Mouse (Mus musculus): Measurements from ENCODE around the gene Gm20479. TPM values are rescaled to one million over a fixed set of nuclear protein-coding genes. Genes with fewer than 3 reads are reported as not detected.
A peak's percentile ranks its signal among the peaks of the same experiment; 100 is the strongest.

Gene Gm20479
- total and polyA plus RNA-seq, 3 experiments = 2.7 TPM; not detected in 2

GRCm38 (mm10) chr7:27396184-27397047 is 39.2 kb upstream of the Gm20479 start:
- peak; percentile 56 for DNase-seq (ENCODE audit: low read depth, low spot score)
- no peak overlapping the region for H3K9ac ChIP-seq (ENCODE audit: control insufficient read depth, low read depth, low read length, poor library complexity, severe bottlenecking)
- H3K79me2 ChIP-seq (ENCODE audit: control insufficient read depth, insufficient read depth, low read length, poor library complexity) = no peaks in the 10 kb centered on the region
- 0 out of 4 replicates have a peak, but pooled peaks cover 0 to 3% of the 10 kb centered on the region in 2 experiments for H3K4me1 ChIP-seq (ENCODE audit: control insufficient read depth in 1 of 2, insufficient read depth in 2 of 2, low read length in 2 of 2)
- no peaks in the 10 kb centered on the region; a peak in 1 of 4 replicates for H3K27me3 ChIP-seq (ENCODE audit: control insufficient read depth in 1 of 2, insufficient read depth in 2 of 2, low read length in 2 of 2)
- no peak overlapping the region for H3K27ac ChIP-seq (ENCODE audit: control insufficient read depth, low read depth, low read length)
- no peak for TF ChIP-seq MEF2A (IDR thresholded peaks at IDR 0.05; ENCODE audit: extremely low read depth, insufficient replicate concordance, low read depth, low read length, poor library complexity, severe bottlenecking)
- TF ChIP-seq MXI1 (IDR thresholded peaks at IDR 0.05; ENCODE audit: low read depth, low read length) = peak; percentile 60
- peak; percentile 76 for TF ChIP-seq MAZ (IDR thresholded peaks at IDR 0.05; ENCODE audit: low read depth, low read length)
- TF ChIP-seq CTCF (IDR thresholded peaks at IDR 0.05 in 2 of 3, conservative IDR thresholded peaks at IDR 0.05 in 1 of 3; ENCODE audit: control insufficient read depth in 1 of 3, insufficient read depth in 1 of 3, low read depth in 2 of 3, low read length in 3 of 3, poor library complexity in 1 of 3, severe bottlenecking in 1 of 3) = 0 out of 6 replicates have a peak, but pooled peaks of 1 of the 3 experiments have one; percentile 26
- TF ChIP-seq SMC3 (IDR thresholded peaks at IDR 0.05; ENCODE audit: low read depth, low read length) = no peak
- TF ChIP-seq CHD2 (IDR thresholded peaks at IDR 0.05; ENCODE audit: low read length) = peak; percentile 26
- TF ChIP-seq E2F4 (IDR thresholded peaks at IDR 0.05; ENCODE audit: borderline replicate concordance, low read depth, low read length) = no peak
- TF ChIP-seq RCOR1 (IDR thresholded peaks at IDR 0.05; ENCODE audit: low read depth, low read length) = no peak
- peak; percentile 88 for TF ChIP-seq SIN3A (IDR thresholded peaks at IDR 0.05; ENCODE audit: low read length)
- no peak for TF ChIP-seq USF2 (IDR thresholded peaks at IDR 0.05; ENCODE audit: borderline replicate concordance in 1 of 2, insufficient read depth in 1 of 2, low read depth in 1 of 2, low read length in 2 of 2)
- TF ChIP-seq GATA1 (IDR thresholded peaks at IDR 0.05; ENCODE audit: low read depth, low read length) = no peak
- TF ChIP-seq RAD21 (IDR thresholded peaks at IDR 0.05; ENCODE audit: low read depth, low read length) = no peak
- no peak for TF ChIP-seq USF1 (IDR thresholded peaks at IDR 0.05; ENCODE audit: low read depth, low read length)
- no peak for TF ChIP-seq UBTF (IDR thresholded peaks at IDR 0.05; ENCODE audit: borderline replicate concordance, insufficient read depth, low read depth, low read length)
- H3K4me3 ChIP-seq (ENCODE audit: control insufficient read depth in 1 of 2, insufficient read depth in 1 of 2, low read depth in 2 of 2, low read length in 2 of 2) = peak overlapping the region; percentile 17 to 27; a peak in 3 of 4 replicates
- H3K36me3 ChIP-seq (ENCODE audit: control insufficient read depth in 1 of 2, insufficient read depth in 2 of 2, low read length in 2 of 2) = peaks cover 0 to 2% of the 10 kb centered on the region in 2 experiments; a peak in 1 of 4 replicates
- H3K9me3 ChIP-seq (replicated peaks; ENCODE audit: insufficient read depth, low read length) = no peaks in the 10 kb centered on the region

GRCm38 (mm10) chr7:27395521-27396183 is 38.4 kb upstream of the Gm20479 start:
- H3K4me3 ChIP-seq (ENCODE audit: control insufficient read depth in 1 of 2, insufficient read depth in 1 of 2, low read depth in 2 of 2, low read length in 2 of 2) = no peak overlapping the region
- no peaks in the 10 kb centered on the region; a peak in 1 of 4 replicates for H3K27me3 ChIP-seq (ENCODE audit: control insufficient read depth in 1 of 2, insufficient read depth in 2 of 2, low read length in 2 of 2)
- TF ChIP-seq ELF1 (IDR thresholded peaks at IDR 0.05; ENCODE audit: low read depth, low read length) (no peak), CTCF (IDR thresholded peaks at IDR 0.05 in 2 of 3, conservative IDR thresholded peaks at IDR 0.05 in 1 of 3; ENCODE audit: control insufficient read depth in 1 of 3, insufficient read depth in 1 of 3, low read depth in 2 of 3, low read length in 3 of 3, poor library complexity in 1 of 3, severe bottlenecking in 1 of 3) (no peak), GATA1 (IDR thresholded peaks at IDR 0.05; ENCODE audit: low read depth, low read length) (no peak), MXI1 (IDR thresholded peaks at IDR 0.05; ENCODE audit: low read depth, low read length) (no peak), USF1 (IDR thresholded peaks at IDR 0.05; ENCODE audit: low read depth, low read length) (no peak), ZKSCAN1 (IDR thresholded peaks at IDR 0.05; ENCODE audit: low read depth, low read length) (no peak), POLR2AphosphoS2 (IDR thresholded peaks at IDR 0.05; ENCODE audit: low read length) (no peak), USF2 (IDR thresholded peaks at IDR 0.05; ENCODE audit: borderline replicate concordance in 1 of 2, insufficient read depth in 1 of 2, low read depth in 1 of 2, low read length in 2 of 2) (no peak), RCOR1 (IDR thresholded peaks at IDR 0.05; ENCODE audit: low read depth, low read length) (no peak), NRF1 (IDR thresholded peaks at IDR 0.05; ENCODE audit: insufficient read depth, low read depth, low read length, poor library complexity, severe bottlenecking) (no peak), UBTF (IDR thresholded peaks at IDR 0.05; ENCODE audit: borderline replicate concordance, insufficient read depth, low read depth, low read length) (no peak), TCF12 (IDR thresholded peaks at IDR 0.05; ENCODE audit: low read depth, low read length) (no peak), ZNF384 (IDR thresholded peaks at IDR 0.05; ENCODE audit: low read depth, low read length) (no peak), CHD1 (IDR thresholded peaks at IDR 0.05; ENCODE audit: low read depth, low read length) (no peak), MYC (IDR thresholded peaks at IDR 0.05; ENCODE audit: low read depth, low read length) (no peak), TBP (IDR thresholded peaks at IDR 0.05; ENCODE audit: low read depth, low read length) (no peak), MAZ (IDR thresholded peaks at IDR 0.05; ENCODE audit: low read depth, low read length) (no peak), NELFE (IDR thresholded peaks at IDR 0.05; ENCODE audit: low read depth, low read length) (no peak), RAD21 (IDR thresholded peaks at IDR 0.05; ENCODE audit: low read depth, low read length) (no peak), JUND (IDR thresholded peaks at IDR 0.05; ENCODE audit: low read depth, low read length) (no peak)
- peaks cover 0 to 2% of the 10 kb centered on the region in 2 experiments; a peak in 1 of 4 replicates for H3K36me3 ChIP-seq (ENCODE audit: control insufficient read depth in 1 of 2, insufficient read depth in 2 of 2, low read length in 2 of 2)
- no peaks in the 10 kb centered on the region for H3K79me2 ChIP-seq (ENCODE audit: control insufficient read depth, insufficient read depth, low read length, poor library complexity)
- H3K4me1 ChIP-seq (ENCODE audit: control insufficient read depth in 1 of 2, insufficient read depth in 2 of 2, low read length in 2 of 2) = 0 out of 4 replicates have a peak, but pooled peaks cover 0 to 3% of the 10 kb centered on the region in 2 experiments
- DNase-seq (ENCODE audit: low read depth, low spot score) = no peak
- H3K27ac ChIP-seq (ENCODE audit: control insufficient read depth, low read depth, low read length) = no peak overlapping the region
- no peaks in the 10 kb centered on the region for H3K9me3 ChIP-seq (replicated peaks; ENCODE audit: insufficient read depth, low read length)
- no peak overlapping the region for H3K9ac ChIP-seq (ENCODE audit: control insufficient read depth, low read depth, low read length, poor library complexity, severe bottlenecking)

Data from MEL (cell line).